Mouse (Mus musculus): Measurements from ENCODE around the gene Zranb3.

DNA sequence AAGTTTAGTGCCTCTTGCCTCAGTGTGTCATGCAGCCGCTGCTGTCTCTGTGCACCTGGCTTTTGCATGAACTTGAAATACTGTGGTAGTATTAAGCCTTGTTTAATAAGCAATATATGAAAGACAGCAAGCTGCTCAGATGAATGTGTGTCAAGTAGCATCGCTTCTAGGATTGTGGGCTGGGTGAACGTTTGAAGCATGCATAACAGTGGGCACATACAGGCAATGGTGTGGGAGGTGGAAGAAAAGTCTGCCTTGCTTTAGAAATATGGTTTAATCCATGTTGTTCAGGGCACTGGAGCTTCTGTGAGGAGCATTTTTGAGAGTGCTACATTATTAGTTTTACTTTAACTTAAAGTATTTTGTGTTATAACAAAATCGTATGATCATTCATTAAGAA is 109.0 kb downstream of the Zranb3 start:
- TF ChIP-seq POLR2A (IDR thresholded peaks at IDR 0.05; ENCODE audit: low read depth, low read length): no peak
- TF ChIP-seq CTCF (IDR thresholded peaks at IDR 0.05; ENCODE audit: extremely low read depth, insufficient read length, insufficient replicate concordance, low read depth, low read length): no peak
